Mouse (Mus musculus): ENCODE data around the gene Taf8. TPM values are rescaled to one million over a fixed set of nuclear protein-coding genes. Genes with fewer than 3 reads are reported as not detected.

Gene Taf8
- polyA plus RNA-seq, 1 experiment from 2014 or later, result 34.9 TPM

DNA sequence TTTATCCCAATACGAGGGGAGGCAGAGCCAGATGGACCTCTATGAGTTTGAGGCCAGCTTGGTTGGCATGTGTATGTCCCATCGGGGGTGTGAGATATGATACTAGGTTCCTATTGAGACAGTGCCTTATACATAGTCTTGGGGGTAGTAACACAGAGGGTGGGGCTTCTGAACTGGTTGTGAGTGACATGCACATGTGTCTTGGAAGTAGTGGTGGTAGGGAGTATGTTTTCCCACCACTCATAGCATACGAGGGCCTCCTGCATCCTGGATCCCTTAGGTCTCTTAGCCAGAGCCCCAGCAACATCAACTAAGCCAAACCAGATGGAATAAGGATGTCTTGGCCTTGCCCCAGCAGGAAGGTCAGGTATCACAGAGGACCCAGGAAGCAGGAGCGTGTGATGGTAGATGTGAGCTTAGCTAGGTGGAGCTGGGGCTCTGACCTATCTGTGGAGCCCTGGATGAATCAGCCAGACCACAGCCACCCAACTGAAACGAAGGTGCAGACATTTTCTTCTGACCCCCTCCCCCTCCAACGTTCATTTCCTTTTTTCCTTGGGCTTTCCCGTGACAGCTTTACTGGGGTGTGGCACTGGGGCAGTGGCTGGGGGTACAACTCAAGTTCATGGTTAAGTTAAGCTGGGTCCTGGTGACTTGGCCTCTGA lies 13.2 kb upstream of the Taf8 start:
- no peaks in the 10 kb centered on the region for H3K27me3 ChIP-seq
- no peak overlapping the region for H3K4me2 ChIP-seq (replicated peaks)
- no peak for ATAC-seq (ENCODE audit: low FRiP score, low read depth)
- no peak overlapping the region for H3K27ac ChIP-seq
- 80% methylated on average over 7 of the region's 7 CpGs for WGBS
- H3K4me3 ChIP-seq, result no peak overlapping the region
- H3K36me3 ChIP-seq, result no peaks in the 10 kb centered on the region; the same call in 1 of the 2 replicates
- peaks cover 47% of the 10 kb centered on the region for H3K4me1 ChIP-seq
- H3K9me3 ChIP-seq, result no peaks in the 10 kb centered on the region
- no peak overlapping the region for H3K9ac ChIP-seq

- Histone ChIP-seq H3K4me3 (no peak overlapping the region), H3K4me1 (peaks cover 45% of the 10 kb centered on the region), H3K36me3 (no peaks in the 10 kb centered on the region; the same call in 1 of the 2 replicates), H3K9ac (0 out of 2 replicates have a peak overlapping the region, but pooled peaks have one; percentile 19), H3K27me3 (no peaks in the 10 kb centered on the region), H3K9me3 (no peaks in the 10 kb centered on the region), H3K27ac (peak overlapping the region; percentile 10; the same call in 1 of the 2 replicates), H3K4me2 (replicated peaks) (no peak overlapping the region)
- 61% methylated on average over 10 of the region's 10 CpGs for WGBS
- ATAC-seq (ENCODE audit: low FRiP score, low read depth), result no peak
Observed at GRCm38 (mm10) chr17:47512956-47513775, 11.1 kb upstream of the Taf8 start.

DNA sequence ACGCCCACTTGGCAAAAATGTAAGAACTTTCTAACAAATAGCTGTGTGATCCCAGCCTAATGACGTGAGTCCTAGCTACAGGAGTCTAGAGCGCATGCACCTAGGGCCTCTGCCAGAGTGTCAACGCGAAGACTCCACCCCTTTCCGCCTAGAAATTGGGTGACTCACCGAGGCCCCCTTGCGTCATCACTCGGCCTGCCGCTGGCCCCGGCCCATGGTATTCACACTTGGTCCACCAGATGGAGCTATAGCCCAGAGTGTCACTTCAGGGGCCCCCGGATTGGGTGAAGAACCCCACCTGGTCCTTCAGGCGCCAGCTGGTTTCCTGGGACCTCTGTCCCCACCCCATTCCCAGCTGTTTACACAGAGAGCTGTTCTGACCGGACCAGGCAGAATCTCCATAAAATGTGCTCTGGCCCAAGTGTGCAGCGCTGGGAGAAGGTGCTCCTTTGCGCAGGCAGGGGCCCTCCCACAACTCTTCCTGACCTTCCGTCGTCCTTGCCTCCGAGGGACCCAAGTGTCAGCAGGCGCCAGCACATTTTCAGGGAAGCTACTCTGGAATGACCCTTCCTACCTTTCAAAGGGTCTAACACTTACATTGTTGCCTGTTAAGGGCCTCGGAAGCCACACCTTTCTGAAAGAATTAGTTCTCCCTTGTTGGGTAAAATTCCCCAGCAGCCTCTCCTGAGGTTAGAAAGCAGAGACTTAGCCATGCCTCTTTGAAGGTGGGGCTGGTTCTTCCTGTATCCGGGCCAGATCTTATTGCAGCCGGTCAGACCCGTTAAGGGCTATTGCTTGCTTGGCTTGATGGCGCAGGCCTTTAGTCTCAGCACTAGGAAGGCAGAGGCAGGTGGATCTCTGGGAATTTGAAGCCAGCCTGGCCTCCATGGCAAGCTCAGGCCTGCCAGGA lies 9.3 kb upstream of the Taf8 start:
- peaks cover 46% of the 10 kb centered on the region for H3K4me1 ChIP-seq
- H3K9me3 ChIP-seq, result no peaks in the 10 kb centered on the region
- ATAC-seq (ENCODE audit: low FRiP score, low read depth), result peak; percentile 90
- H3K9ac ChIP-seq, result no peak overlapping the region; the same call in 1 of the 2 replicates
- peak overlapping the region; percentile 54 for H3K4me2 ChIP-seq (replicated peaks)
- no peaks in the 10 kb centered on the region; the same call in 1 of the 2 replicates for H3K36me3 ChIP-seq
- H3K27me3 ChIP-seq, result no peaks in the 10 kb centered on the region
- peak overlapping the region; percentile 71 for H3K27ac ChIP-seq
- WGBS, result 11% methylated on average over 25 of the region's 25 CpGs
- peak overlapping the region; percentile 28 for H3K4me3 ChIP-seq

- Histone ChIP-seq H3K4me1 (peaks cover 67% of the 10 kb centered on the region), H3K9me3 (no peaks in the 10 kb centered on the region), H3K9ac (no peak overlapping the region), H3K27me3 (no peaks in the 10 kb centered on the region), H3K36me3 (no peaks in the 10 kb centered on the region), H3K27ac (no peak overlapping the region; the same call in 1 of the 2 replicates), H3K4me2 (replicated peaks) (no peak overlapping the region), H3K4me3 (no peak overlapping the region)
- WGBS, result 52% methylated on average over 9 of the region's 9 CpGs
- ATAC-seq (ENCODE audit: low FRiP score, low read depth), result no peak
Observed at GRCm38 (mm10) chr17:47509031-47509705, 7.1 kb upstream of the Taf8 start.

- H3K4me1 ChIP-seq, result peaks cover 60% of the 10 kb centered on the region
Observed at GRCm38 (mm10) chr17:47508012-47508608, 6.0 kb upstream of the Taf8 start.

DNA sequence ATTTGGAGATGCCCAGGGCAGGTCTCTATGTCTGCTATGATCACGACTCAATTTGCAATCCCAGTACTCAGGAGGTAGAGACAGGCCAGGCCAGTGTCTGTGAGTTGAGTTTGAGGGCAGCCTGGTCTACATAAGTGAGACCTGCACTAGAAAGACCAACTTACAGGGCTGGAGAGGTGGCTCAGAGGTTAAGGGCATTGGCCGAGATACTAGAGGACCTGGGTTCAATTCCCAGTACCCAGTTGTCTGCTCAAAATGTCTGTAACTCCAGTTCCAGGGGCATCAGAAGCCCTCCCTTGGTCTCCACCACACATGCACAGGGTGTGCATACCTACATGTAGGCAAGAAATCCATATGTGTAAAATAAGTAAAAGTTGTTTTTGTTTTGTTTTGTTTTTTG lies 5.4 kb upstream of the Taf8 start:
- peak overlapping the region; percentile 91; the same call in 1 of the 2 replicates for H3K27ac ChIP-seq
- no peaks in the 10 kb centered on the region for H3K27me3 ChIP-seq
- H3K4me2 ChIP-seq (replicated peaks), result peak overlapping the region; percentile 57
- WGBS, result 86% methylated on average over 2 of the region's 2 CpGs
- no peak for ATAC-seq (ENCODE audit: low FRiP score, low read depth)
- no peaks in the 10 kb centered on the region for H3K9me3 ChIP-seq
- peaks cover 57% of the 10 kb centered on the region for H3K4me1 ChIP-seq
- no peak overlapping the region for H3K9ac ChIP-seq
- no peaks in the 10 kb centered on the region for H3K36me3 ChIP-seq
- no peak overlapping the region for H3K4me3 ChIP-seq

More at GRCm38 (mm10) chr17:47508012-47508608, 6.0 kb upstream of the Taf8 start:
- peak; percentile 72 for ATAC-seq (ENCODE audit: low FRiP score, low read depth)
- Histone ChIP-seq H3K4me3 (peak overlapping the region; percentile 22), H3K27ac (peak overlapping the region; percentile 91), H3K4me2 (replicated peaks) (peak overlapping the region; percentile 57), H3K27me3 (no peaks in the 10 kb centered on the region), H3K9me3 (no peaks in the 10 kb centered on the region), H3K36me3 (no peaks in the 10 kb centered on the region), H3K9ac (no peak overlapping the region)
- WGBS, result 26% methylated on average over 12 of the region's 12 CpGs

GRCm38 (mm10) chr17:47506697-47507096 lies 4.6 kb upstream of the Taf8 start:
- Histone ChIP-seq H3K27ac (no peak overlapping the region), H3K9ac (no peak overlapping the region), H3K4me1 (peaks cover 53% of the 10 kb centered on the region), H3K36me3 (no peaks in the 10 kb centered on the region), H3K27me3 (no peaks in the 10 kb centered on the region), H3K9me3 (no peaks in the 10 kb centered on the region), H3K4me2 (replicated peaks) (no peak overlapping the region), H3K4me3 (no peak overlapping the region)
- WGBS, result 79% methylated on average over 4 of the region's 4 CpGs
- ATAC-seq (ENCODE audit: low FRiP score, low read depth), result no peak

- Histone ChIP-seq H3K9ac (no peak overlapping the region), H3K4me3 (no peak overlapping the region), H3K36me3 (no peaks in the 10 kb centered on the region), H3K4me2 (replicated peaks) (peak overlapping the region; percentile 74), H3K27ac (no peak overlapping the region), H3K4me1 (peaks cover 53% of the 10 kb centered on the region), H3K9me3 (no peaks in the 10 kb centered on the region), H3K27me3 (no peaks in the 10 kb centered on the region)
- ATAC-seq (ENCODE audit: low FRiP score, low read depth), result no peak
- 76% methylated on average over 1 of the region's 1 CpGs for WGBS
Observed at GRCm38 (mm10) chr17:47506042-47506441, 4.0 kb upstream of the Taf8 start.

DNA sequence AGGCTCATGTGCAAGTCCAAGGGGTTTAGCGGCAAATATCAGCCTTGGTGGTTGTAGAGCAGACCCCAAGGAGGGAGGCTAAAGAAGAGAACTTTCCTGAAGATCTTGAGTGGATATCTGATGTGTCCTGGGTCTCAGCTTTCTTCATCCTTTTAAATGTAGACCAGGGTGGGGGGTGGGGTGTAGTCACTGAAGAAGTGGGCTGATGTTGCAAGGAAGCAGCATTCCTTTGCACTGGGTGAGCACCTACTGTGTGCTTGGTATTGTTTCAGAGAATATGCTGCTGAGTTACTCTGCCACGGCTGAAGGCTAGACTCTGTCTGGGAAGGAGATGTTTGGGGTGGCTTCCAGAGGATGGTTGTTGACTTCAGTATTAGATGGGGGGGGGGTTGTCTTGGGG lies 3.5 kb upstream of the Taf8 start:
- H3K9me3 ChIP-seq, result no peaks in the 10 kb centered on the region
- 75% methylated on average over 2 of the region's 2 CpGs for WGBS
- H3K4me3 ChIP-seq, result peak overlapping the region; percentile 45
- no peak overlapping the region for H3K27ac ChIP-seq
- no peaks in the 10 kb centered on the region for H3K27me3 ChIP-seq
- H3K36me3 ChIP-seq, result peaks cover 2% of the 10 kb centered on the region
- H3K9ac ChIP-seq, result peak overlapping the region; percentile 72; the same call in 1 of the 2 replicates
- ATAC-seq (ENCODE audit: low FRiP score, low read depth), result no peak
- peak overlapping the region; percentile 74 for H3K4me2 ChIP-seq (replicated peaks)
- peaks cover 54% of the 10 kb centered on the region for H3K4me1 ChIP-seq

DNA sequence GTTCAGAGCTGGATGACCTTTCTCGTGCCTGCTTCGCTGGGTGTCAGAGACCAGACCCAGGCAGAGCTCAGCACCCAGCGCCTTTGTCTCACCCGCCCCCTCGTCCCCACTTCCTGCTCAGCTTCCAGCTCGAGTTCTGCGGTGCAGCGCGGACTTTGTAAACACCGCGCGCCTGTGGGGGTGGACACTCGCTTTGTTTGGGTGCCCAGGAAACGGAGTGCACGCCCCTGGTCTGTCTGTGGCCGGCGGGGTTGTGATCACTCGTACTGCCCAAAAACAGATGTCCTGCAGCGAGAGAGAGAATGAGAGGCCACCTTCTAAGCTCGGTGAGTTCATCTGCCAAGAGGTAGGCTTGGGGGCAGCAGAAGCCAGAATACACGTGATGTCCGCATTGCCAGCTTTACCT lies 2.9 kb upstream of the Taf8 start, which contains the start of gene Ccnd3:
Gene Ccnd3 (plus strand): TSS at position 111 of the 406 bp plus-strand sequence.
- WGBS, result 1% methylated on average over 22 of the region's 22 CpGs
- Histone ChIP-seq H3K4me3 (peak within 1 kb of the TSS; percentile 45), H3K36me3 (peaks cover 8% of the 10 kb centered on the region), H3K4me1 (peaks cover 53% of the 10 kb centered on the region), H3K4me2 (replicated peaks) (peak within 1 kb of the TSS; percentile 74), H3K27me3 (no peaks in the 10 kb centered on the region), H3K9me3 (no peaks in the 10 kb centered on the region), H3K27ac (peak within 1 kb of the TSS; percentile 22; the same call in 1 of the 2 replicates), H3K9ac (peak within 1 kb of the TSS; percentile 72)
- ATAC-seq (ENCODE audit: low FRiP score, low read depth), result no peak

DNA sequence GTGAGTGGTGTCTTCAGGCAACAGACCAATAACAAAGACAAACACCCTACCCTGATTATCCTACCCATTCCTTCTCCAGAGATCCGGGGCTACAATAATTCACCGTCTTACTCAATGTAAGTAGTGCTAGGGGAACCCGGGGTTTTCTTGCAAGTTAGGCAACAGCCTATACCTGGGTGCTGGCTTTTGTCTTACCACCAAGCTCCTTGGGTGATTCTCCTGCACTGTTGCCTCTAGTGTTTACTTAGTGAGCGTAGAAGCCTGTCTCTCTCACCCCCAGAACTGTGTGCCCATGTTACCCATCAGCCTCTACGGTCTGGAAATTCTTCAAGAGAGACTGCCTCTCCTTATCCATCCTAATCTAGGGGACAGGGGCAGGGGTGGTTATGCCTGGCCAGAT lies 2.1 kb upstream of the Taf8 start:
- WGBS, result 75% methylated on average over 5 of the region's 5 CpGs

More for the DNA sequence above, 2.1 kb upstream of the Taf8 start:
- Histone ChIP-seq H3K36me3 (peaks cover 12% of the 10 kb centered on the region), H3K4me2 (replicated peaks) (peak overlapping the region; percentile 74), H3K4me1 (peaks cover 50% of the 10 kb centered on the region), H3K9me3 (no peaks in the 10 kb centered on the region), H3K4me3 (peak overlapping the region; percentile 45; the same call in 1 of the 2 replicates), H3K27ac (no peak overlapping the region), H3K9ac (peak overlapping the region; percentile 72; the same call in 1 of the 2 replicates), H3K27me3 (no peaks in the 10 kb centered on the region)
- ATAC-seq (ENCODE audit: low FRiP score, low read depth), result no peak

Measured in limb, embryonic 13.5 days (tissue).